Mouse (Mus musculus) midbrain, embryonic 16.5 days (tissue): ENCODE measurements at regions not wholly inside any gene's neighbourhood (a gene's known extent, or its start where the extent isn't known, plus 50 kb on each side); places are given as distances from the start of the nearest gene placed in this dataset.

ENCODE experiments used
- ATAC-seq: fragments of 200-750 bp; cut with Nextera tagmentation; 2 replicates; pipeline ENCODE4 v1.8.0; 2017; ENCODE audit warnings: moderate TSS enrichment
- H3K27ac ChIP-seq: fragments of 300-500 bp; sonication (generic); 2 replicates; pipeline ENCODE4 v1.5.1; 2014; ENCODE audit warnings: mild to moderate bottlenecking, low read length, mixed read lengths
- H3K27me3 ChIP-seq: fragments of 300-500 bp; sonication (generic); 2 replicates; pipeline ENCODE4 v1.6.1; 2014; ENCODE audit warnings: low read depth, low read length, mixed read lengths; ENCODE audit not compliant: control insufficient read depth, insufficient read depth
- H3K36me3 ChIP-seq: fragments of 300-500 bp; sonication (generic); 2 replicates; pipeline ENCODE4 v1.6.1; 2014; ENCODE audit warnings: mild to moderate bottlenecking, low read length, moderate library complexity, mixed read lengths; ENCODE audit not compliant: control insufficient read depth, insufficient read depth
- H3K4me1 ChIP-seq: fragments of 300-500 bp; sonication (generic); 2 replicates; pipeline ENCODE4 v1.6.1; 2014; ENCODE audit warnings: mild to moderate bottlenecking, low read length, mixed read lengths; ENCODE audit not compliant: control insufficient read depth, insufficient read depth
- H3K4me2 ChIP-seq: fragments of 300-500 bp; sonication (generic); 2 replicates; pipeline ENCODE4 v1.6.1; 2014; ENCODE audit warnings: mild to moderate bottlenecking, low read length, mixed read lengths
- H3K4me3 ChIP-seq: fragments of 300-500 bp; sonication (generic); 2 replicates; pipeline ENCODE4 v1.5.1; 2014; ENCODE audit warnings: low read depth, mild to moderate bottlenecking, low read length, moderate library complexity, mixed read lengths
- H3K9ac ChIP-seq: fragments of 300-500 bp; sonication (generic); 2 replicates; pipeline ENCODE4 v1.6.1; 2014; ENCODE audit warnings: low read depth, low read length, mixed read lengths
- H3K9me3 ChIP-seq: fragments of 300-500 bp; sonication (generic); replicated peaks from 2 replicates; pipeline ENCODE4 v1.6.1; 2014; ENCODE audit warnings: mild to moderate bottlenecking, low read length, mixed read lengths; ENCODE audit not compliant: control insufficient read depth, poor library complexity, severe bottlenecking
- WGBS: fragments of 180-500 bp; shearing (Covaris S2); extraction: QIAGEN DNeasy Blood & Tissue Kit; methylation state at CpG from one replicate; pipeline ENCODE4 v1.1.7; 2014; 5-methylcytosine and 5-hydroxymethylcytosine counted together

DNA sequence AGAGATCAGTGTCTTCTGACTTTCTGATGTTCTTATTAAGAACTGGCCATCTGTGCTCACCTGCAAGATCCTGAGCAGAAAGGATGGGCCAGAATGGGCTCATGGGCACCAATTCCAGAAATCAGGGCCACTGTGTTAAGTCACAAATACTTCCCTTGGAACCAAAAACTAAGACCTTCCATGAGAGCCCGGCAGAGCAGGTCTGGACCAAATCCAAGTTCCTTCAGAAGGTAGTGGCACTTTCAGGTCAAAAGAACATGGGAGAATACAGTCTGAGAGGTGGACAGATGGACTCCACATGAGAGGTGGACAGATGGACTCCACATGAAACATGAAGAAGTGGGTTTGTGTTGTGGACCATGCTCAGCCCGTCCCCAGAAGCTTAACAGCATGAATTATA is 180.4 kb downstream of the Abhd5 start:
- Histone ChIP-seq H3K36me3 (no peaks in the 10 kb centered on the region), H3K4me1 (peaks cover 7% of the 10 kb centered on the region), H3K9ac (no peak overlapping the region), H3K27ac (no peak overlapping the region), H3K27me3 (no peaks in the 10 kb centered on the region), H3K9me3 (no peaks in the 10 kb centered on the region), H3K4me2 (no peak overlapping the region), H3K4me3 (no peak overlapping the region)
- WGBS = 82% methylated on average over 2 of the region's 2 CpGs
- no peak for ATAC-seq

DNA sequence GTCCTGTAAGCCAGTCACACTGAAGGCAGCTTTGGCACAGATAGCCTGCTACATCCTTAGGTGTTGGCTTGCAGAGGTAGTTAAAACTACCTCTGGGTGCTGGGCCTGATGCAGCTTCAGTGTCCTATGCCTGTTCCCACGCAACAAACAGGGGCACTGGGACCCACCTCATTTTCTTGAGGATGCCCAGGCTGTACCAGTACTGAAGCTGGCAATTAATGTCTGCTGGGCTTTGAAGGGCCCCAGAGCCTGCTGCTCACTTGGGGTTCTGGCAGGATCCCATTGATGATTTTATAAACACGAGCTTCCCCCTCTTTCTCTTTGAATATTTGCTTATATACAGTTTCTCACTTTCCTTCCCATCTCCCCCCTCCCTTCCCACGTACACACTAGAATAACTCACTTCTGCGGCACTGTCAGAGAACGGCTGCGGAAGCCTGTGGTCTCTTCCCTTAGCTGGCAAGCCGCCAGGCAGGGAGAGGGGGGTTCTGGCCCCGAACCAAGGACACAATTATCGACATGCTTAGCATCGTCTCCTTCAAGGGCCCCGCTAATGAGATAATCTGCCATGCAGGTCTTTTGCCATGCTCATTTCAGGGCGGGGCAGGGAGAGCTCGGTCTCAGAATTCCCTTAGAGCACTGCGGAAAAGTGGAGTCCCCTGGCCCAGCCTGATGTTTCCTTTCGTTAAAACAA is 182.9 kb downstream of the Abhd5 start:
- WGBS = 31% methylated on average over 15 of the region's 15 CpGs
- H3K9me3 ChIP-seq = no peaks in the 10 kb centered on the region
- no peak overlapping the region for H3K4me3 ChIP-seq
- no peaks in the 10 kb centered on the region for H3K36me3 ChIP-seq
- no peaks in the 10 kb centered on the region for H3K27me3 ChIP-seq
- ATAC-seq = peak; percentile 51
- no peak overlapping the region for H3K27ac ChIP-seq
- H3K4me1 ChIP-seq = peaks cover 7% of the 10 kb centered on the region
- peak overlapping the region; percentile 40; the same call in 1 of the 2 replicates for H3K9ac ChIP-seq
- H3K4me2 ChIP-seq = peak overlapping the region; percentile 31

DNA sequence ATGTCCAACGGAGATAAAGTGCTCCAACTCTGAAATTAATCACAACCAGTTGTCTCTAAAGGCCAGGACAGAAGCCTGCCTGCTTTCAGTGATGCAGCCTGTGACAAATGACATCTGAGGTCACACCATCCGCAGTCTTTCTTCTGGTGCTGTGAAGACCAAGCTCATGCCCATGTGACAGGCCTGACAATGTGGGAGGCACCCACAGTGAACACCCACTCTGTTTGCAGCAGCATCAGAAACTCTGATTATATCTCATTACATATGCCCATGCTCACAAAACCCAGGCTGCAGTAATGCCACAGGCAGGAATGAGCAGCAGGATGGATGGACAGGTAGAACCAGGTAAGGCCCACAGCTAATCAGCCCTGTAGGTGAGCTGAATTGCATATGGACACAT is 183.6 kb downstream of the Abhd5 start:
- Histone ChIP-seq H3K9me3 (no peaks in the 10 kb centered on the region), H3K4me2 (no peak overlapping the region), H3K36me3 (no peaks in the 10 kb centered on the region), H3K27me3 (no peaks in the 10 kb centered on the region), H3K4me1 (peaks cover 7% of the 10 kb centered on the region), H3K9ac (no peak overlapping the region), H3K4me3 (no peak overlapping the region), H3K27ac (no peak overlapping the region)
- whole genome bisulfite sequencing = 60% methylated on average over 2 of the region's 2 CpGs
- ATAC-seq = peak; percentile 25; the same call in 1 of the 2 replicates

DNA sequence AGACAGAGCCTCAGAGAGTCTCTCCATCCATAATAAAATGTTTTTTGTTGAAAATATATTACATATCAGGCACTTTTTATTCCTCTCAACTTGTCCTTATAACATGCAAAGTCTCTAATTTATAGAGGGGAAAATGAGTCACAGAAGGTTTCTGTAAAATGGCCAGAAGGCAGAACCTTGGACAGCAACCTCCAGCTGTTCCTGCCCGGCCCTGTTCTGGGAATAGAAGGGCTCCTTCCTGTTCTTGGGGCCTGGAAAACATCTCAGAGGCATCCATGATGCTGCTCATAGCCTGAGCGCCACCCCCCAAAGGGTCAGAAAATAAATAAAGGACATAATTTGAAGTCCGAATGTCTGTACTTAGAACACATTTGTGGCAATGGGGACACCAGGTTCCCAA is 188.7 kb downstream of the Abhd5 start:
- no peaks in the 10 kb centered on the region for H3K4me1 ChIP-seq
- 54% methylated on average over 3 of the region's 3 CpGs for WGBS
- H3K36me3 ChIP-seq = no peaks in the 10 kb centered on the region
- no peak overlapping the region for H3K27ac ChIP-seq
- H3K9me3 ChIP-seq = no peaks in the 10 kb centered on the region
- no peak overlapping the region for H3K4me2 ChIP-seq
- no peaks in the 10 kb centered on the region for H3K27me3 ChIP-seq
- H3K9ac ChIP-seq = no peak overlapping the region
- no peak overlapping the region for H3K4me3 ChIP-seq
- ATAC-seq = no peak

DNA sequence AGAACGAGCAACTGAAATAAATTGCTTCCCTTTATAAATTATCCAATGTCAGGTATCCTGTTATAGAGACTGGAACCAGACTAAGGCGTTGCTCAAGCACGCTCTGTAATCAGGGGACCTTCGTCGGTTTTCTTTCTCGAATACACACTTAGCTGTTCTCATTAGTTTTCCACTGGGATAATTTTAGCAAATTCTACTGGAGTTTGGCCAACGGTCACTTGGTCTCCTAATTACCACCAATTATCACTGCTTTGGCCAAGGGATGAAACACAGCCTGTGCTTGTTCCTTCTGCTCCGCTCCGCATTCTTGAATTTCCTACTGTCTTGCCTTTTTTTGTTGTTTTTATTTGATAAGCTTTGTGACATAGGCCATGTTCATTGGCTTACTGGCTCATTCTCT is 191.1 kb upstream of the Topaz1 start:
- Histone ChIP-seq H3K27ac (no peak overlapping the region), H3K9ac (no peak overlapping the region), H3K36me3 (no peaks in the 10 kb centered on the region), H3K4me3 (no peak overlapping the region), H3K27me3 (no peaks in the 10 kb centered on the region), H3K4me1 (no peaks in the 10 kb centered on the region), H3K4me2 (no peak overlapping the region), H3K9me3 (no peaks in the 10 kb centered on the region)
- no peak for ATAC-seq
- WGBS = 87% methylated on average over 9 of the region's 9 CpGs

DNA sequence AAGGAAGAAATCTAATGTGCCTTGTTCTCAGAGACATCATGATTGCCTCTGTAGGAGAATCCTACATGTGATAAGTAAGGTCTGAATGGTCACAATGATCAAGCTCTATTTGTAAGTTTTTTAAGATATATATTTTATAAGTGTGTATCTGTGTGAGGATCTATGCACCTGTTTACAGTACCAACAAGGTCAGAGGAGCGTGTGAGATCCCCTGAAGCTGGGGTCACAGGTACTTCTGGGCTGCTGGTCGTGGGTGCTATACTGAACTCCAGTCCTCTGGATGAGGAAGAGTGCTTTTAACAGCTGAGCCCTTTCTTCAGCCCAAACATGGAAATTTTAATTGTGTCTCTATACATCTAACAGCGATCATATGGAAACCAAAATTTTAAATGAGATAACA is 181.1 kb upstream of the Topaz1 start:
- H3K4me1 ChIP-seq = peaks cover 6% of the 10 kb centered on the region; the same call in 1 of the 2 replicates
- peaks cover 16% of the 10 kb centered on the region for H3K27me3 ChIP-seq
- H3K36me3 ChIP-seq = no peaks in the 10 kb centered on the region
- no peak overlapping the region for H3K4me3 ChIP-seq
- no peak overlapping the region for H3K4me2 ChIP-seq
- ATAC-seq = no peak
- WGBS = 82% methylated on average over 3 of the region's 3 CpGs
- no peak overlapping the region for H3K9ac ChIP-seq
- H3K9me3 ChIP-seq = no peaks in the 10 kb centered on the region
- H3K27ac ChIP-seq = no peak overlapping the region

DNA sequence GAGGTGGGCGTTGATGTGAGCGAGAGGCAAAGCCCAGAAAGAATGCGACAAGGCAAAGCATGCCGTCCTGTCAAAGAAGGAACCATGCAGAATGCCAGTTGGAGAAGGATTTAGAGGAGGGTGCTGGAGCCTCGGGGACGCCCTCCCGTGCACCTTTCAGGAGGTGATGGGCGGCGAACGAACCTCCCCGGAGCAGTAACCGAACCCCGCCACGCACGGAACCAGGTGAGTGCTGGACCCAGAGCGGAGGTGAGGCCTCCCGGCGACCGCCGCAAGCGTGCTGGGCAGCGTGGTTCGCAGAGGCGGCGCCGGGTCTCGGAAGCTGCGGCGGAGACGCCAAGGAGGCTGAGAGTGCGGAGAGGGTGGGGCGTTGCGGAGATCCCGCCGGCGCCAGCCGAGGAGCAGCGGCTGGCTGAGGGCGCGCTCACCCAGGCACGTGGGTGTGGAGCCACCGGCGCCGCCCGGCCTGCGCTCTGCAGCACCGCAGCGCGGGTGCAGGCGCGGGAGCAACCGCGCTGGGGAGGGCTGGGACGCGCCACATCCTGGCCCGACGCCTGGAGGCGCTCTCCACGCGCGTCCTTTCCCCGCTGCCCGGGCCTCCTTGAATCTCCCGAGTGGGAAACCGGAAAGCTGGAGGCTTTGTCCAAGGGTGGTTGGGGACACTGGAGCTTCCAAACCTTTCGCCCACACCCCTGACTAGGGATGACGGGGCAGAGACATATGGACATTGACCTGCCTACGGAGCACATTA is 178.3 kb upstream of the Topaz1 start:
- no peaks in the 10 kb centered on the region for H3K36me3 ChIP-seq
- peak overlapping the region; percentile 77 for H3K9ac ChIP-seq
- WGBS = under 1% methylated on average over 62 of the region's 68 CpGs
- peaks cover 12% of the 10 kb centered on the region for H3K4me1 ChIP-seq
- peaks cover 16% of the 10 kb centered on the region for H3K27me3 ChIP-seq
- H3K27ac ChIP-seq = peak overlapping the region; percentile 82
- H3K4me2 ChIP-seq = peak overlapping the region; percentile 83
- no peaks in the 10 kb centered on the region for H3K9me3 ChIP-seq
- peak; percentile 74 for ATAC-seq
- peak overlapping the region; percentile 50 for H3K4me3 ChIP-seq

DNA sequence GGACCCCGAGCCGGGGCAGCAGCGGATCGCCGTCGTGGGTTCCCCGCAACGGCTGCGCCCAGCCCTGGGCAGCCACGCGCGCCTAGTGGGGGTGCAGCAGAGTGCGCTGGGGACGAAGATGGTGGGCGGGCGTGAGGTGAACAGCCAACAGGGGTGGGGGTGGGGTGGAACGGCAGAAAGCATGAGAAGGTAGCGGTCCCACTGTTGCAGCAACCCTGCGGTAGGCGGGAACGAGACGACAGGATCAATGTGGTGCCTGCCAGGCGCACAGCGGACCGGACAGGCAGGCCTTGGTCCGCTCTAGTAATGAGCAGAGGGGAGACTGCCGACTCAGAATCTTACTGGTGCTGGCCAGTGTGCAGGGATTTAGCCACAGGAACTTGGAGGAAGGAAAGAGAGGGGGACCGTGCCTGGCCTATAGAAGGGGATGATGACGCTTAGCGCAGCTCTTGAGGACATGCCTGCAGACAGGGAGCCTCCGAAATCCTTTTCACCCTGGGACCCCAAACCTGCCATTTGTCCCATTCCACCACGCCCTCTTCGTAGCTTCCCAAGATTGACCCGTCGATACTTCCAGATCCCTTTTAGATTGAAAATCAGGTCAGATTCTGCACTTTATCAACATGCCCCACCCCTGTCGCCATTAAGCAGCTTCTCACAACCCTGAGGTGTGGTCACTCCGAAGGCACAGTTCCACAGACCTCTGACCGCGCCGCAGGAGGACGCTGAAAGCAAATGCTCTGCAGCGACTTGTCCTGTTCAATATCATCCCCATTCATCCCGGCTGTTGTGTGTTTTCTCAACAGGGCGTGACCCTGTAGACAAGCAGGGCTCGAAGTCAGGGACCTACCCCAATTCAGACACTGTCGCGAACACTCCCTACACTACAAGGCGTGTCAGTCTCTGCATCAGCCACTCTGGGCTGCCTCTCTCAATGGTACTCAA is 177.4 kb upstream of the Topaz1 start:
- H3K36me3 ChIP-seq = no peaks in the 10 kb centered on the region
- peak overlapping the region; percentile 50 for H3K4me3 ChIP-seq
- H3K9ac ChIP-seq = peak overlapping the region; percentile 77
- H3K4me2 ChIP-seq = peak overlapping the region; percentile 83
- no peaks in the 10 kb centered on the region for H3K9me3 ChIP-seq
- ATAC-seq = peak; percentile 19; the same call in 1 of the 2 replicates
- under 1% methylated on average over 48 of the region's 48 CpGs for WGBS
- H3K27ac ChIP-seq = peak overlapping the region; percentile 82
- peaks cover 15% of the 10 kb centered on the region for H3K4me1 ChIP-seq
- peaks cover 22% of the 10 kb centered on the region for H3K27me3 ChIP-seq
